Mouse (Mus musculus): ENCODE data around the gene Cops6.

DNA sequence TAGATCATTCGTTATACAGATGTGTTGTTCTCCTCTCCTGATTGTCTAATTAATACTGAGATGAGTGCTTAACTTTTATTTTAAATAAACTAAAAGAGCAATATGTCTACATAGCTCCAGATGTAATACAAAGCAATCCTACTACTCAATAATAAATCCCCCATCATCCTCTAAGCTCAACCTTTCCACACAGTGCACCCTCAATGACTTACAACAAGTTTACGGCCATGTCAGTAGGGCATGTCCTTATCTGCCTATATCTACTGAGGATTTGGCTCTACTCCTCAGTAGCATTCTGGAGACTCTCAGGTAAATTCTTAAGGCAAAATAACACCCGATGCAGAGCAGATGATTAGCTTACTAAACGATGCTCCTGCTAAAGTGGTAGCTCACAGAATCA, 47.0 kb downstream of the Cops6 start:
- no peak for TF ChIP-seq FLI1 (IDR thresholded peaks at IDR 0.05; ENCODE audit: low read length)
- TF ChIP-seq GATA1 (IDR thresholded peaks at IDR 0.05; ENCODE audit: borderline replicate concordance, low read length) = no peak
